34 mouse cellular contexts compared by ENCODE assay signal in the genomic region with DNA sequence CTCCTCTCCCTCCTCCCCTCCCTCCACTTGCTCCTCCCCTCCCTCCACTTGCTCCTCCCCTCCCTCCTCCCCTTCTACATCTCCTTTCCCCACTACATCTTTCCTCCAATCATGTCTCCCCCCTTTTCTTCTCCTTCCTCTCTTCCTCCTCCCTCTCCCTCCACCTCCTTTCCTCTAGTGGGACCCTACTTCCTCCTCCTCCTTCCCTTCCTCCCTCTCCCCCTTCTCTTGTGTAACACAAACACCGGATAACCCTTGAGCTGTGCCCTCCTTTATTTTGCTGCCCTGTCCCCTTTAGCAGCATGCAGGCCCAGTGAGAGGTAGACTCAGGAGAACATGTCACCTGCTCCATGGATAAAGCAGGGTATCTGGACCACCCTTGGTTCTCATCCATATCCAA.
"Had no signal": no experiment of that assay in that cellular context is flagged by ENCODE, and none has a peak within 500 bp of the region (broad histone marks: within the 10 kb centered on the region; RNA-seq: fewer than 3 reads in every experiment).

No protein-coding gene starts in this region.

- H3K36me3 ChIP-seq: heart, embryonic 10.5 days; heart, embryonic 12.5 days; heart, embryonic 13.5 days; heart, embryonic 15.5 days; hindbrain, embryonic 10.5 days; hindbrain, embryonic 12.5 days; hindbrain, embryonic 13.5 days; hindbrain, embryonic 15.5 days; kidney, embryonic 15.5 days had no signal

- H3K27me3 ChIP-seq: heart, embryonic 12.5 days; heart, embryonic 13.5 days; heart, embryonic 15.5 days; hindbrain, embryonic 12.5 days; hindbrain, embryonic 15.5 days; kidney, embryonic 15.5 days had no signal

- H3K4me1 ChIP-seq: heart, embryonic 10.5 days; heart, embryonic 12.5 days; heart, embryonic 13.5 days; heart, embryonic 15.5 days; hindbrain, embryonic 10.5 days; hindbrain, embryonic 12.5 days; hindbrain, embryonic 13.5 days had no signal

- DNase-seq: heart, postnatal 10 days; heart, postnatal 14 days; heart, postnatal 36 days; heart, postnatal 4 days; kidney, adult 11 months; kidney, adult 18-20 months; kidney, adult 2 months; kidney, adult 8-10 months; kidney, adult 9 months; kidney, postnatal 10 days; kidney, postnatal 14 days; kidney, postnatal 25 days; kidney, postnatal 36 days; kidney, postnatal 4 days; layer of hippocampus, adult 9-11 months; layer of hippocampus, postnatal 36 days had no signal

- H3K27ac ChIP-seq: heart, embryonic 10.5 days; heart, embryonic 13.5 days; heart, embryonic 15.5 days; hindbrain, embryonic 10.5 days; hindbrain, embryonic 12.5 days; hindbrain, embryonic 13.5 days; hindbrain, embryonic 14.5 days; hindbrain, embryonic 15.5 days; hindbrain, postnatal 0 days; kidney, embryonic 15.5 days; kidney, postnatal 0 days; layer of hippocampus, adult 2 months had no signal

- H3K4me2 ChIP-seq: heart, embryonic 11.5 days; heart, embryonic 12.5 days; heart, embryonic 13.5 days; heart, embryonic 15.5 days; hindbrain, embryonic 12.5 days; hindbrain, embryonic 13.5 days; hindbrain, embryonic 14.5 days; hindbrain, embryonic 15.5 days; kidney, embryonic 15.5 days had no signal

- H3K9ac ChIP-seq: heart, embryonic 12.5 days; heart, embryonic 13.5 days; heart, embryonic 15.5 days; hindbrain, embryonic 12.5 days; hindbrain, embryonic 13.5 days; hindbrain, embryonic 14.5 days; hindbrain, embryonic 15.5 days; kidney, embryonic 15.5 days had no signal

- H3K9me3 ChIP-seq: heart, embryonic 10.5 days; heart, embryonic 12.5 days; heart, embryonic 13.5 days; heart, embryonic 15.5 days; hindbrain, embryonic 12.5 days; hindbrain, embryonic 13.5 days; hindbrain, embryonic 15.5 days; kidney, embryonic 15.5 days had no signal

- ATAC-seq: hindbrain, embryonic 16.5 days; hindbrain, postnatal 0 days; inflammation-experienced regulatory T-cells, adult 6 months; intestine, embryonic 16.5 days; intestine, postnatal 0 days had no signal

- H3K4me3 ChIP-seq: heart, embryonic 10.5 days; heart, embryonic 12.5 days; heart, embryonic 13.5 days; heart, embryonic 15.5 days; hindbrain, embryonic 10.5 days; hindbrain, embryonic 12.5 days; hindbrain, embryonic 13.5 days; hindbrain, embryonic 15.5 days; kidney, embryonic 15.5 days; layer of hippocampus, adult 2 months had no signal
